ENCODE assay signal across 8 mouse cellular contexts in the genomic region with DNA sequence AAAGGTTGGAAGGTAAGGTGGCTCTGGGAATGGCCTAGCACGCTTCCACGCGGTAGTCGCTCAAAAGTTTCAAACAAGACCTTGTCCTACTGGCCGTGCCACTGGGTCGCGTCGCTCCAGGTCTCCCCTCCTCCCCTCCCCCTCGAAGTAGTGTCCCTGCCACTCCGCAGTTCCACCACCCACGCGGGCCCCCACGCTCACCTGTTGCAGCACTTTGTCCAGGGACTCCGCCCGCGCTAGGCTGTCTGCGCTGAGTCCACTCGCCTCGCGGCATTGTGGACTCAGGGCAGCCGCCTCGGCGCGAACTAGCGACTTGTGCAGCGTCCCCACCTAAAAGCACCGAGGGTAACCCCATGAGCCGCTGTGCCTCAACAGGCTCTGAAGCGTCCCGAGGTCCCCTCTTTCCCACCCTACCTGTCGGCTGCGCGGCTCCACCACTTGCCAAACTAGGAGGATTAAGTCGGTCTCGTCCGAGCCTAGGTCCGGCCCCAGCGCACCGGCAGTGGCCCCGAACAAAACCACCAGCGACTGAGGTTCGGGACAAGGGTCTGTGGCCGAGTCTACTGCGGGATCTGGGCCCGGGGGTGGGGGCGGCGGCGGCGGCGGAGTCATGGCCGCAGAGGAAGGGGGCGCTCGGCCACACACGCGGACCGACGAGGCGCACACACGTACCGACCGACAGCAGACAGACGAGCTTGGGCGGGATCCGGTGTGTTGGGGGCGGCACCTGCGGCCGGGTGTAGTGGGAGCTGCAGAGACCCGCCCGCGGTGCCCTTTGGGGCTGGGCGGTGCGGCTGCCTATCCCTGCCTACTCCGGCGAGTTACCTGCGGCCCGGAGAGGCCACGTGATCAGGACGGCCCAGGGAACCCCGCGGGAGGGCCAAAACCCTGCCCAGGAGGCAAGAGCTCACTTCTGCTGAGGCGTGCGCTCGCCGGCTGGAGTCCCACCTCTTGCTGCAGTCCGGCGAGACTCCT. TPM values are rescaled to one million over a fixed set of nuclear protein-coding genes. Genes with fewer than 3 reads are reported as not detected.
DNase-seq lines count a peak whose midpoint lies in the region; ATAC-seq and TF ChIP-seq lines count a peak whose summit lies in the region.

A gene (minus strand): TSS at position 819 of the 975 bp plus-strand sequence.

- H3K9ac ChIP-seq in embryonic facial prominence, embryonic 12.5 days = peak within 1 kb of the TSS; percentile 37
- H3K9ac ChIP-seq in hindbrain, embryonic 13.5 days = peak within 1 kb of the TSS; percentile 67
- H3K9ac ChIP-seq in limb, embryonic 14.5 days (ENCODE audit: low read depth, low read length, severe bottlenecking) = peak within 1 kb of the TSS; percentile 54
- peak within 1 kb of the TSS; percentile 52 for H3K9ac ChIP-seq in midbrain, embryonic 13.5 days (replicated peaks)

- peaks cover 59% of the 10 kb centered on the region for H3K27me3 ChIP-seq in embryonic facial prominence, embryonic 12.5 days
- H3K27me3 ChIP-seq in hindbrain, embryonic 13.5 days = peaks cover 85% of the 10 kb centered on the region
- peaks cover 43% of the 10 kb centered on the region for H3K27me3 ChIP-seq in limb, embryonic 14.5 days (ENCODE audit: control insufficient read depth, insufficient read depth, low read length)
- H3K27me3 ChIP-seq in midbrain, embryonic 13.5 days = peaks cover 78% of the 10 kb centered on the region

- 1% methylated on average over 80 of the region's 86 CpGs for WGBS in embryonic facial prominence, embryonic 12.5 days
- WGBS in hindbrain, embryonic 13.5 days = under 1% methylated on average over 86 of the region's 86 CpGs
- 1% methylated on average over 74 of the region's 86 CpGs for WGBS in limb, embryonic 14.5 days
- WGBS in midbrain, embryonic 13.5 days = under 1% methylated on average over 83 of the region's 86 CpGs

- H3K4me3 ChIP-seq in embryonic facial prominence, embryonic 12.5 days = peak within 1 kb of the TSS; percentile 44
- H3K4me3 ChIP-seq in hindbrain, embryonic 13.5 days = peak within 1 kb of the TSS; percentile 46
- H3K4me3 ChIP-seq in limb, embryonic 14.5 days (replicated peaks; ENCODE audit: low read length) = peak within 1 kb of the TSS; percentile 49
- peak within 1 kb of the TSS; percentile 46 for H3K4me3 ChIP-seq in midbrain, embryonic 13.5 days (replicated peaks)

- no peak for ATAC-seq in embryonic facial prominence, embryonic 12.5 days (ENCODE audit: insufficient number of reproducible peaks, insufficient read depth, low FRiP score, low TSS enrichment)
- ATAC-seq in hindbrain, embryonic 13.5 days (ENCODE audit: low FRiP score) = no peak
- ATAC-seq in limb, embryonic 14.5 days (ENCODE audit: low FRiP score, low read depth) = peak; percentile 28; the same call in 1 of the 2 replicates
- ATAC-seq in midbrain, embryonic 13.5 days = no peak
- no peak for ATAC-seq in megakaryocyte-erythroid progenitor cell, adult 5-6 weeks (replicated peaks; ENCODE audit: low FRiP score, low TSS enrichment, poor library complexity, severe bottlenecking)

- no peaks in the 10 kb centered on the region for H3K9me3 ChIP-seq in embryonic facial prominence, embryonic 12.5 days
- H3K9me3 ChIP-seq in hindbrain, embryonic 13.5 days = no peaks in the 10 kb centered on the region
- no peaks in the 10 kb centered on the region for H3K9me3 ChIP-seq in limb, embryonic 14.5 days (ENCODE audit: control insufficient read depth, low read length)
- H3K9me3 ChIP-seq in midbrain, embryonic 13.5 days = no peaks in the 10 kb centered on the region

- H3K27ac ChIP-seq in embryonic facial prominence, embryonic 12.5 days = peak within 1 kb of the TSS; percentile 64; the same call in 1 of the 2 replicates
- H3K27ac ChIP-seq in hindbrain, embryonic 13.5 days = no peak within 1 kb of the TSS
- no peak within 1 kb of the TSS for H3K27ac ChIP-seq in limb, embryonic 14.5 days (replicated peaks; ENCODE audit: low read depth, low read length)
- H3K27ac ChIP-seq in midbrain, embryonic 13.5 days = no peak within 1 kb of the TSS

- TF ChIP-seq POLR2A in limb, embryonic 14.5 days (IDR thresholded peaks at IDR 0.05; ENCODE audit: borderline replicate concordance, extremely low read depth, insufficient read depth, insufficient read length) = no peak

- DNase-seq in adrenal gland, adult (ENCODE audit: inconsistent age in 2 of 2, low spot score in 1 of 2) = peak; percentile 65 to 84
- no peak for DNase-seq in adrenal gland, postnatal 4 days (ENCODE audit: low spot score in 2 of 2)
- DNase-seq in limb, embryonic 14.5 days (ENCODE audit: low spot score) = no peak
- peak; percentile 67 for DNase-seq in thymus, postnatal 25 days

- peaks cover 12% of the 10 kb centered on the region; the same call in 1 of the 2 replicates for H3K36me3 ChIP-seq in embryonic facial prominence, embryonic 12.5 days
- peaks cover 14% of the 10 kb centered on the region for H3K36me3 ChIP-seq in hindbrain, embryonic 13.5 days
- H3K36me3 ChIP-seq in limb, embryonic 14.5 days (ENCODE audit: control insufficient read depth, insufficient read depth, low read length) = peaks cover 19% of the 10 kb centered on the region
- peaks cover 12% of the 10 kb centered on the region for H3K36me3 ChIP-seq in midbrain, embryonic 13.5 days

- peak within 1 kb of the TSS; percentile 87 for H3K4me2 ChIP-seq in embryonic facial prominence, embryonic 12.5 days (replicated peaks)
- peak within 1 kb of the TSS; percentile 76 for H3K4me2 ChIP-seq in hindbrain, embryonic 13.5 days
- H3K4me2 ChIP-seq in limb, embryonic 14.5 days (replicated peaks; ENCODE audit: low read depth, low read length, severe bottlenecking) = peak within 1 kb of the TSS; percentile 93
- H3K4me2 ChIP-seq in midbrain, embryonic 13.5 days (replicated peaks) = peak within 1 kb of the TSS; percentile 76

- H3K4me1 ChIP-seq in embryonic facial prominence, embryonic 12.5 days = peaks cover 22% of the 10 kb centered on the region
- H3K4me1 ChIP-seq in hindbrain, embryonic 13.5 days (replicated peaks) = peaks cover 31% of the 10 kb centered on the region
- H3K4me1 ChIP-seq in limb, embryonic 14.5 days (ENCODE audit: control insufficient read depth, insufficient read depth, low read length) = peaks cover 16% of the 10 kb centered on the region
- peaks cover 29% of the 10 kb centered on the region for H3K4me1 ChIP-seq in midbrain, embryonic 13.5 days (replicated peaks)

RNA-seq across cellular contexts. Expression of the gene that starts here (rescaled TPM):
- 1 to 10 TPM; 7.2 to 8.8 TPM for total RNA-seq in adrenal gland, postnatal 4 days (2021)
- 10.4 and 11.3 TPM in 2 replicates for polyA plus RNA-seq in embryonic facial prominence, embryonic 12.5 days (2016; fragmentation: Nextera tagmentation; extraction: Ambion mirVana)
- polyA plus RNA-seq in hindbrain, embryonic 13.5 days (2015; fragmentation: Nextera tagmentation; extraction: Ambion mirVana) = 0.14 and 0.26 TPM in 2 replicates
- polyA plus RNA-seq in limb, embryonic 14.5 days (2012; rRNA removed) = 29.5 and 34.3 TPM in 2 replicates
- 38.8 and 38.9 TPM in 2 replicates for polyA plus RNA-seq in limb, embryonic 14.5 days (2014; fragmentation: Nextera tagmentation; extraction: Ambion mirVana)
- polyA plus RNA-seq in midbrain, embryonic 13.5 days (2015; fragmentation: Nextera tagmentation; extraction: Ambion mirVana) = 0.09 TPM in 1 of 2 replicates, not detected in the other
- total RNA-seq in megakaryocyte-erythroid progenitor cell, adult 5-6 weeks (2014; fragmentation: Nextera tagmentation) = 0.68 and 1.4 TPM in 2 replicates
- total RNA-seq in megakaryocyte-erythroid progenitor cell, adult 5-6 weeks (2017) = not detected in 2 replicates

Comparison
In these comparisons a context has a peak if more than half of its experiments do, and no peak if none do; other contexts are left out.
1. DNase-seq: peak in adrenal gland, adult (2 of 2) and thymus, postnatal 25 days (single experiment); none in adrenal gland, postnatal 4 days (0 of 2) and limb, embryonic 14.5 days (single experiment).
2. Peak in every context shown above with its lines, with median percentiles within 50 percentile points of each other: H3K4me2 ChIP-seq, H3K4me3 ChIP-seq and H3K9ac ChIP-seq.